Mouse (Mus musculus) G1E (cell line): ENCODE data around the gene Cnfn. TPM values are rescaled to one million over a fixed set of nuclear protein-coding genes. Genes with fewer than 3 reads are reported as not detected.
A peak's percentile ranks its signal among the peaks of the same experiment; 100 is the strongest.
"Not testable (repeated sequence)": the region's sequence is repeated elsewhere in the genome, so short reads cannot be mapped to it uniquely, and the experiment has no call there.

Experiments
- ATAC-seq: 2 replicates; pipeline ENCODE4 v1.8.0; 2016; ENCODE audit warnings: mild to moderate bottlenecking; ENCODE audit not compliant: insufficient number of reproducible peaks, poor library complexity, low FRiP score, severe bottlenecking; ENCODE audit errors: extremely low read depth
- DNase-seq: peaks from one replicate; pipeline ENCODE4 v3.0.0; 2012; ENCODE audit warnings: low spot score
- H3K27me3 ChIP-seq: 2 replicates; pipeline ENCODE4 v1.6.1; 2012; ENCODE audit warnings: mild to moderate bottlenecking, low read length, inconsistent platforms; ENCODE audit not compliant: insufficient read depth
- H3K36me3 ChIP-seq: replicated peaks from 2 replicates; pipeline ENCODE3; 2012; ENCODE audit warnings: mild to moderate bottlenecking, inconsistent platforms
- H3K4me1 ChIP-seq: 2 replicates; pipeline ENCODE4 v1.6.1; 2012; ENCODE audit warnings: low read depth, low read length, inconsistent platforms, mixed read lengths; ENCODE audit not compliant: insufficient read depth
- H3K4me3 ChIP-seq: 2 replicates; pipeline ENCODE4 v1.5.1; 2012; ENCODE audit warnings: low read depth, mild to moderate bottlenecking, inconsistent platforms, low read length, moderate library complexity, mixed read lengths
- H3K9me3 ChIP-seq: replicated peaks from 2 replicates; pipeline ENCODE4 v1.6.1; 2012; ENCODE audit warnings: inconsistent platforms
- CTCF ChIP-seq: IDR thresholded peaks from 2 replicates; pipeline ENCODE4 v1.5.1; 2012; ENCODE audit warnings: low read depth, low read length, inconsistent platforms, mixed read lengths
- GATA1 ChIP-seq: IDR thresholded peaks from 2 replicates; pipeline ENCODE4 v1.6.1; 2012; ENCODE audit warnings: borderline replicate concordance, low read length, inconsistent platforms, mixed read lengths
- GATA2 ChIP-seq: IDR thresholded peaks from 2 replicates; pipeline ENCODE4 v1.6.1; 2012; ENCODE audit warnings: low read depth, low read length, inconsistent platforms, borderline replicate concordance
- POLR2AphosphoS5 ChIP-seq: IDR thresholded peaks from 2 replicates; pipeline ENCODE4 v1.6.1; 2012; ENCODE audit warnings: low read depth, low read length, inconsistent platforms; ENCODE audit not compliant: insufficient replicate concordance
- TAL1 ChIP-seq: conservative IDR thresholded peaks from 2 replicates; pipeline ENCODE4 v1.6.1; 2012; ENCODE audit warnings: low read depth, low read length, inconsistent platforms, mixed read lengths
- polyA plus RNA-seq: library from polyadenylated mRNA; stranded (reverse); fragments of >175 nt; gene quantifications from 2 replicates; pipeline ENCODE4 v1.2.3, GENCODE M21; 2012
- total RNA-seq, 2 experiments: library from RNA; stranded (forward) in 1 of 2; stranded (reverse) in 1 of 2; fragments of 200-1000 nt in 1 of 2; fragments of >200 nt in 1 of 2; fragmentation: Nextera tagmentation in 1 of 2; gene quantifications; 2 replicates each; pipeline ENCODE4 v1.2.3; 2014 to 2017

Cnfn gene
- total and polyA plus RNA-seq, 3 experiments = not detected

DNA sequence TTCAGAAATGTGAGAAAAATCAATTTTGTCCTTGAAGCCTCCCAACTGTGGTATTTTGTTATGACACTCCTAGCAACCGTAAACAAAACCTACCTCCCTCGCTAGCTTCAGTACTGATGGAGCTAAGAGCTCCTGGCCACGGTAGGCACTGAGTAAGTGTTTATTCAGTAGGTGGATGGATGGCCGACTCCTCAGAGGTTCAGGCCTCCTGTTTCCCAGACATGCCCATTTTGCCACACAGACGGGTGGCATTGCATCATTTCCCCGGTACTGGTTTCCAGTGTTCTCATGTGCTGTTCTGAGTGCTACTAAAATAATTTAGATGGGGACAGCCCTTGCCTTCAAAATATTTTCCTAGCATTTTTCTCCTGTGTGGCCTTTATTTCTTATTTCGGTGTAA, 36.9 kb upstream of the Cnfn start:
- 0 out of 2 replicates have a peak, but pooled peaks cover 4% of the 10 kb centered on the region for H3K4me1 ChIP-seq
- no peak for ATAC-seq
- H3K9me3 ChIP-seq = no peaks in the 10 kb centered on the region
- no peak for TF ChIP-seq CTCF
- no peak for TF ChIP-seq TAL1
- TF ChIP-seq GATA2 = no peak
- TF ChIP-seq POLR2AphosphoS5 = no peak
- no peak for TF ChIP-seq GATA1
- no peak overlapping the region for H3K4me3 ChIP-seq
- DNase-seq = no peak
- H3K27me3 ChIP-seq = no peaks in the 10 kb centered on the region
- H3K36me3 ChIP-seq = peaks cover 10% of the 10 kb centered on the region

DNA sequence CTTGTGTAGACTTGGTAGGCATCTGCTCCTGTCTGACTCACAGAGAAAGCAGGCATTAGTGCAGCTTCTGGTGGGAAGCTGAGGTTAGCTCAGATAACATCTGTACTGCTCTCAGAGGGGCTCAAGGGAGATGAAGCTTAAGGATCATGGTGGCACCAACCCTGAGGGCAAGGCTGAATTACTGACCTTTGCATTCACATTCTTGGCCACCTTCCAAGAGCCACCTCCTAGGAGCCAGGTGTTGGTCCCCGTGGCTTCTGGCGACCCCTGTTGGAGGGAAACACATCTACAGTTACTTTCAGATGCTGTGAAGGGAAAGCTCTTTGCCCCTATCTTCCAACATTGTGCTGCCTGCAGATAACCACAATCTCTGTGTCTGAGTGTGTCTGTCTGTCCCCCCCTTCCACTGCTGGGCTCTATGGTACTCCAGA, 33.2 kb upstream of the Cnfn start:
- no peak for DNase-seq
- Histone ChIP-seq H3K9me3 (no peaks in the 10 kb centered on the region), H3K4me3 (no peak overlapping the region), H3K27me3 (no peaks in the 10 kb centered on the region), H3K4me1 (peaks cover 13% of the 10 kb centered on the region), H3K36me3 (peaks cover 23% of the 10 kb centered on the region)
- peak; percentile 61 for TF ChIP-seq CTCF
- TF ChIP-seq GATA2 = no peak
- no peak for ATAC-seq

DNA sequence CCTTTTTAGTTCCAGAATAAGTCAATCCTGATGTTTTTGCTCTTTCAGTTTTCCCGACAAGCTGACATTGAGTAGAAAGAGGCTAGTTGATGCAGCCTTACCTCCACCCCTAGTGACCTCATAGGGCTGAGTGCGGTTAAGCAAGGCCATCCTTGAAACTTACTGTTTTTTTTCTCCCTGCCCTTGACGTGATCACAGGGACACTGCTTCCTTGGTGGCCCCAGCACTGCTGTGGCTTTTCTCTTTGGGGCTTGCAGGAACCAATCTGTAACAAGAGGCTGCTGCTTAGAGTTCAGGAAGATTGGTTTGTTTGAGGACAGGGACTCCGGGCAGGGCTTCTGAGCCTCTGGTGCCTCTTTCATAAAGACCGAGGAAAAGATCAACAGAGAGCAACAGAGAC, 32.5 kb upstream of the Cnfn start:
- H3K36me3 ChIP-seq = peaks cover 23% of the 10 kb centered on the region
- peaks cover 16% of the 10 kb centered on the region for H3K4me1 ChIP-seq
- DNase-seq = no peak
- H3K27me3 ChIP-seq = no peaks in the 10 kb centered on the region
- TF ChIP-seq POLR2AphosphoS5 = no peak
- TF ChIP-seq GATA2 = no peak
- TF ChIP-seq CTCF = no peak
- no peak for TF ChIP-seq GATA1
- no peak for TF ChIP-seq TAL1
- H3K4me3 ChIP-seq = no peak overlapping the region
- no peaks in the 10 kb centered on the region for H3K9me3 ChIP-seq
- ATAC-seq = no peak

DNA sequence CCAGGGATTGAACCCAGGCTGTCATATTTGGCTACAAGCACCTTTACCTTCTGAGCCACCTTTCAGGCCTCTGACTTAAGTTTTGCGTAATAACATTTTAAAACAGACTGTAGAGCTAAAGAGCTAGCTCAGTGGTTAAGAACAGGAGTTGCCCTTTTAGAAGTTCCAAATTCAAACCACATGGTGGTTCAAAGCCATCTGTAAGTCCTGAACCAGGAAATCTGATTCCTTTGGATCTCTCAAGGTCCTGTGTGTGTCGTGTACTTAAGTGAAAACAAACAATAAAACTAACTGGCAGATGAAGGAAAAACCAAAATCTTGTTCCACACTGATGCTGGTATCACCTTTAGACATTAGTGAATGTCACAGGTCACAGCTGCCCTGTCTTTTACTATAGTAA, 32.0 kb upstream of the Cnfn start:
- DNase-seq (no peak), ATAC-seq (no peak)
- Histone ChIP-seq H3K4me3 (no peak overlapping the region), H3K36me3 (peaks cover 25% of the 10 kb centered on the region), H3K4me1 (peaks cover 20% of the 10 kb centered on the region), H3K9me3 (no peaks in the 10 kb centered on the region), H3K27me3 (no peaks in the 10 kb centered on the region)
- TF ChIP-seq GATA1 = no peak
- no peak for TF ChIP-seq GATA2
- no peak for TF ChIP-seq CTCF
- no peak for TF ChIP-seq TAL1
- TF ChIP-seq POLR2AphosphoS5 = no peak

DNA sequence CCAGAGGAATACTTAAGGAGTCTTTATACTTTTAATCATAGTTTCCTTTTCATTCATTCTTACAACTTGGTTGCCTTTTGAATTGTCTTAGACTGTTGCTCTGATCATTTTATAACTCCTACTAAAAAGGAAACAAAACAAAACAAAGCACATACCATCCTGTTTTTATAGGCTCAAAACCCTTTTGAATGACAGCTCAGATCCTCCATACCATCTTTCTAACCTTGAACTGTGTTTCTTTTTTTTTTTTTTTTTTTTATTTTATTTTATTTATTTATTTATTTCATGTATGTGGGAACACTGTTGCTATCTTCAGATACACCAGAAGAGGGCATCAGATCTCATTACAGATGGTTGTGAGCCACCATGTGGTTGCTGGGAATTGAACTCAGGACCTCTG, 29.5 kb upstream of the Cnfn start:
- Histone ChIP-seq H3K36me3 (peaks cover 24% of the 10 kb centered on the region), H3K4me1 (peaks cover 35% of the 10 kb centered on the region)
- not testable (repeated sequence) for DNase-seq, H3K9me3 ChIP-seq, ATAC-seq, H3K4me3 ChIP-seq, H3K27me3 ChIP-seq

DNA sequence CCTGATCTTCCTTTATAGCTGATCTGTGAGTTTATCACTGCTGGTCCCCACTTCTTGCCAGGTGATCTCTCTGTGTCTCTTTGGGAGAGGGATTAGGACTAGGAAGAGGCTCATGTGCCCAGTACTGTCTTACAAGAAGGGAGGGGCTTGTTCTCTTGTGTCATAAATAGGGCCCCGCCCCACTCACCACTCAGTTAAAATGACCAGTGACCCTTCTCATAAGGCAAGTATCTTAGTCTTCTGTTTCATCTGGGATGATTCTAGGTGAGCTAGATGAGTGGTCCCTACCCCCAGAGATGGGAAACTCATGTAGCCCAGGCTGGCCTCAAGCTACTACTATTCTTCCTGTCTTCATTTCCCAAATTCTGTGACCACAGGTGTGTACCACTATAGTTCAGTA, 29.1 kb upstream of the Cnfn start, which contains the start of gene Lipe:
Gene Lipe, minus strand, starts transcription at position 101 of the 400 bp plus-strand sequence.
- TF ChIP-seq TAL1 = no peak
- TF ChIP-seq GATA1 = no peak
- no peak for TF ChIP-seq GATA2
- no peak for TF ChIP-seq CTCF
- TF ChIP-seq POLR2AphosphoS5 = no peak
- Histone ChIP-seq H3K36me3 (peaks cover 28% of the 10 kb centered on the region), H3K4me3 (no peak within 1 kb of the TSS), H3K27me3 (no peaks in the 10 kb centered on the region), H3K9me3 (no peaks in the 10 kb centered on the region), H3K4me1 (peaks cover 40% of the 10 kb centered on the region)
- DNase-seq = no peak
- no peak for ATAC-seq

DNA sequence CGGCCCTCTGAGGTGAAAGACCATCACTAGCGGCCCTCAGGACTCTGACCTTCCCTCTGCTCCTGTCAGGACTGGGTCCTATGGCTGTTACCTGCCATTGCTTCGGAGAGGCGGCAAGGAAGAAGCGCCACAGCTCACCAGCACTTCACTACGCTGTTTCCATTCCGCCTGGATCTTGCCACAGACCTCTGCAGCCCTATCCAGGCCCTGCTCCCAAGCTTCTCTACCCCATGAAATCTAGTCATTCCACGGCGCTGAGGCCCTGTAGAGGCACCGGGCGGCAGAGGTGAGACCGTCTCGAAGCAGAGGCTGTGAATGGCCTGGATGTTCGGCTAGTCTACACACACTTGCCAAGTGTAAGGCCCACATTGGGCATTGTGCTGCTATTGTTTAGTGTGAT, 27.1 kb upstream of the Cnfn start:
- Histone ChIP-seq H3K4me3 (peak overlapping the region; percentile 44; the same call in 1 of the 2 replicates), H3K4me1 (peaks cover 53% of the 10 kb centered on the region), H3K27me3 (no peaks in the 10 kb centered on the region), H3K36me3 (peaks cover 42% of the 10 kb centered on the region), H3K9me3 (no peaks in the 10 kb centered on the region)
- no peak for TF ChIP-seq CTCF
- no peak for TF ChIP-seq TAL1
- no peak for TF ChIP-seq POLR2AphosphoS5
- no peak for TF ChIP-seq GATA1
- no peak for TF ChIP-seq GATA2
- ATAC-seq = no peak
- no peak for DNase-seq
